Mouse (Mus musculus): ENCODE data around the gene Znrd1as. TPM values are rescaled to one million over a fixed set of nuclear protein-coding genes. Genes with fewer than 3 reads are reported as not detected.
"Not testable (repeated sequence)": the region's sequence is repeated elsewhere in the genome, so short reads cannot be mapped to it uniquely, and the experiment has no call there.

Gene Znrd1as
- total RNA-seq, 2 experiments from 2014 or later = 9.6 to 9.8 TPM

- ATAC-seq (replicated peaks; ENCODE audit: low FRiP score, poor library complexity, severe bottlenecking) = no peak
These were observed 10.1 kb upstream of the Znrd1as start for GRCm38 (mm10) chr17:36948286-36948685.

GRCm38 (mm10) chr17:36949265-36949664 is 9.1 kb upstream of the Znrd1as start:
- no peak for ATAC-seq (replicated peaks; ENCODE audit: low FRiP score, poor library complexity, severe bottlenecking)

- peak; percentile 98 for ATAC-seq (replicated peaks; ENCODE audit: low FRiP score, poor library complexity, severe bottlenecking)
These were observed 7.1 kb upstream of the Znrd1as start, which contains the start of gene Ppp1r11 for GRCm38 (mm10) chr17:36950981-36951947. Gene Ppp1r11, minus strand, starts transcription at chr17:36951741.

- ATAC-seq (replicated peaks; ENCODE audit: low FRiP score, poor library complexity, severe bottlenecking) = no peak
These were observed 5.8 kb upstream of the Znrd1as start for GRCm38 (mm10) chr17:36952631-36953030.

- ATAC-seq (replicated peaks; ENCODE audit: low FRiP score, poor library complexity, severe bottlenecking) = no peak
These were observed 5.3 kb upstream of the Znrd1as start for GRCm38 (mm10) chr17:36953062-36953461.

- no peak for ATAC-seq (replicated peaks; ENCODE audit: low FRiP score, poor library complexity, severe bottlenecking)
These were observed 492 bp downstream of the Znrd1as start for GRCm38 (mm10) chr17:36958884-36959283.

GRCm38 (mm10) chr17:36961125-36961524 is 2.7 kb downstream of the Znrd1as start:
- ATAC-seq (replicated peaks; ENCODE audit: low FRiP score, poor library complexity, severe bottlenecking) = no peak

- no peak for ATAC-seq (replicated peaks; ENCODE audit: low FRiP score, poor library complexity, severe bottlenecking)
These were observed 8.5 kb downstream of the Znrd1as start for GRCm38 (mm10) chr17:36966875-36967274.

GRCm38 (mm10) chr17:36970316-36970890 is 12.0 kb downstream of the Znrd1as start:
- no peak for ATAC-seq (replicated peaks; ENCODE audit: low FRiP score, poor library complexity, severe bottlenecking)

GRCm38 (mm10) chr17:36971172-36971850 is 12.9 kb downstream of the Znrd1as start:
- no peak for ATAC-seq (replicated peaks; ENCODE audit: low FRiP score, poor library complexity, severe bottlenecking)

- ATAC-seq (replicated peaks; ENCODE audit: low FRiP score, poor library complexity, severe bottlenecking) = no peak
These were observed 14.4 kb downstream of the Znrd1as start for GRCm38 (mm10) chr17:36972791-36973190.

- ATAC-seq (replicated peaks; ENCODE audit: low FRiP score, poor library complexity, severe bottlenecking) = no peak
These were observed 14.9 kb downstream of the Znrd1as start for GRCm38 (mm10) chr17:36973271-36973787.

- no peak for ATAC-seq (replicated peaks; ENCODE audit: low FRiP score, poor library complexity, severe bottlenecking)
These were observed 22.9 kb downstream of the Znrd1as start, which contains the start of gene 2410137M14Rik for GRCm38 (mm10) chr17:36981221-36981813. Gene 2410137M14Rik, minus strand, starts transcription at chr17:36981237.

GRCm38 (mm10) chr17:36981845-36982244 is 23.5 kb downstream of the Znrd1as start:
- ATAC-seq (replicated peaks; ENCODE audit: low FRiP score, poor library complexity, severe bottlenecking) = no peak

- no peak for ATAC-seq (replicated peaks; ENCODE audit: low FRiP score, poor library complexity, severe bottlenecking)
These were observed 24.1 kb downstream of the Znrd1as start for GRCm38 (mm10) chr17:36982253-36983155.

GRCm38 (mm10) chr17:36988475-36988874 is 30.1 kb downstream of the Znrd1as start:
- ATAC-seq (replicated peaks; ENCODE audit: low FRiP score, poor library complexity, severe bottlenecking) = no peak

GRCm38 (mm10) chr17:36989437-36989836 is 31.0 kb downstream of the Znrd1as start, which contains the start of gene H2-M5:
Gene H2-M5, minus strand, starts transcription at chr17:36989537.
- ATAC-seq (replicated peaks; ENCODE audit: low FRiP score, poor library complexity, severe bottlenecking) = no peak

GRCm38 (mm10) chr17:36990630-36991029 is 32.2 kb downstream of the Znrd1as start:
- not testable (repeated sequence) for ATAC-seq (replicated peaks; ENCODE audit: low FRiP score, poor library complexity, severe bottlenecking)

All from erythroid progenitor cell, adult 5-6 weeks (primary cell).